Mouse (Mus musculus): ENCODE measurements around the gene Dqx1. TPM values are rescaled to one million over a fixed set of nuclear protein-coding genes. Genes with fewer than 3 reads are reported as not detected.
A peak's percentile ranks its signal among the peaks of the same experiment; 100 is the strongest.

Gene Dqx1
- polyA plus RNA-seq, 1 experiment from 2014 or later = 0.28 TPM

MicroRNAs within 50 kb of the gene (microRNA counts, 519-probe panel; counts per million panel counts)
- 1,875 counts per million, percentile 22 among the panel's probes with 10 or more counts for microRNA mmu-miR-3470a+mmu-miR-3470b

Small RNA genes lying within 50 kb of the gene (microRNA-seq; reads per million reads assigned to microRNA genes)
- gene Mir3470a (not detected), gene Mir7040 (not detected)

Other genes with a start within 250 kb of the Dqx1 start
- gene Sema4f, start 118.1 kb upstream of the Dqx1 start, polyA plus RNA-seq (2015; fragmentation: Nextera tagmentation; extraction: Ambion mirVana) = 21.9 and 24.8 TPM in 2 replicates
- 0.41 TPM in 1 of 2 replicates, not detected in the other for gene M1ap, start 110.9 kb upstream of the Dqx1 start, polyA plus RNA-seq (2015; fragmentation: Nextera tagmentation; extraction: Ambion mirVana)
- 2.1 and 2.2 TPM in 2 replicates for gene Dok1, start 24.4 kb upstream of the Dqx1 start, polyA plus RNA-seq (2015; fragmentation: Nextera tagmentation; extraction: Ambion mirVana)
- gene Loxl3, start 23.7 kb upstream of the Dqx1 start, polyA plus RNA-seq (2015; fragmentation: Nextera tagmentation; extraction: Ambion mirVana) = 7.1 and 8.5 TPM in 2 replicates
- gene Aup1, start 3.3 kb upstream of the Dqx1 start, polyA plus RNA-seq (2015; fragmentation: Nextera tagmentation; extraction: Ambion mirVana) = 179 and 193 TPM in 2 replicates
- gene Htra2, start 2.6 kb upstream of the Dqx1 start, polyA plus RNA-seq (2015; fragmentation: Nextera tagmentation; extraction: Ambion mirVana) = 85.6 and 88.5 TPM in 2 replicates
- 0.16 and 0.40 TPM in 2 replicates for gene Tlx2, start 12.4 kb downstream of the Dqx1 start, polyA plus RNA-seq (2015; fragmentation: Nextera tagmentation; extraction: Ambion mirVana)
- gene Pcgf1, start 20.0 kb downstream of the Dqx1 start, polyA plus RNA-seq (2015; fragmentation: Nextera tagmentation; extraction: Ambion mirVana) = 45.2 and 48.8 TPM in 2 replicates
- gene Lbx2, start 28.5 kb downstream of the Dqx1 start, polyA plus RNA-seq (2015; fragmentation: Nextera tagmentation; extraction: Ambion mirVana) = not detected in 2 replicates
- gene Ccdc142, start 43.8 kb downstream of the Dqx1 start, polyA plus RNA-seq (2015; fragmentation: Nextera tagmentation; extraction: Ambion mirVana) = 4.2 and 6.1 TPM in 2 replicates
- gene Gm42688, start 43.8 kb downstream of the Dqx1 start, polyA plus RNA-seq (2015; fragmentation: Nextera tagmentation; extraction: Ambion mirVana) = 4.9 TPM in 2 replicates
- 107 and 117 TPM in 2 replicates for gene Mrpl53, start 51.2 kb downstream of the Dqx1 start, polyA plus RNA-seq (2015; fragmentation: Nextera tagmentation; extraction: Ambion mirVana)
- gene Mogs, start 57.7 kb downstream of the Dqx1 start, polyA plus RNA-seq (2015; fragmentation: Nextera tagmentation; extraction: Ambion mirVana) = 6.4 and 21.1 TPM in 2 replicates
- 146 and 148 TPM in 2 replicates for gene Wbp1, start 63.7 kb downstream of the Dqx1 start, polyA plus RNA-seq (2015; fragmentation: Nextera tagmentation; extraction: Ambion mirVana)
- gene Ino80b, start 67.6 kb downstream of the Dqx1 start, polyA plus RNA-seq (2015; fragmentation: Nextera tagmentation; extraction: Ambion mirVana) = 13.5 and 14.7 TPM in 2 replicates
- gene Rtkn, start 77.6 kb downstream of the Dqx1 start, polyA plus RNA-seq (2015; fragmentation: Nextera tagmentation; extraction: Ambion mirVana) = 18.9 and 20.3 TPM in 2 replicates
- 19.3 and 21.1 TPM in 2 replicates for gene Wdr54, start 98.6 kb downstream of the Dqx1 start, polyA plus RNA-seq (2015; fragmentation: Nextera tagmentation; extraction: Ambion mirVana)
- gene 1700003E16Rik, start 98.6 kb downstream of the Dqx1 start, polyA plus RNA-seq (2015; fragmentation: Nextera tagmentation; extraction: Ambion mirVana) = 11.0 and 12.9 TPM in 2 replicates
- gene Dctn1, start 108.1 kb downstream of the Dqx1 start, polyA plus RNA-seq (2015; fragmentation: Nextera tagmentation; extraction: Ambion mirVana) = 155 and 167 TPM in 2 replicates
- gene Slc4a5, start 162.0 kb downstream of the Dqx1 start, polyA plus RNA-seq (2015; fragmentation: Nextera tagmentation; extraction: Ambion mirVana) = 2.5 and 2.8 TPM in 2 replicates